Mouse (Mus musculus) limb, embryonic 11.5 days (tissue): Measurements from ENCODE around the gene Tex33. TPM values are rescaled to one million over a fixed set of nuclear protein-coding genes. Genes with fewer than 3 reads are reported as not detected.
"Not testable (repeated sequence)": the region's sequence is repeated elsewhere in the genome, so short reads cannot be mapped to it uniquely, and the experiment has no call there.

Source experiments
- ATAC-seq: fragments of 200-750 bp; cut with Nextera tagmentation; 2 replicates; pipeline ENCODE4 v1.8.0; 2017; ENCODE audit warnings: low read depth; ENCODE audit not compliant: insufficient number of reproducible peaks, low FRiP score, low TSS enrichment
- DNase-seq: peaks from one replicate; pipeline ENCODE4 v3.0.0-alpha.2; 2015; ENCODE audit warnings: low spot score
- H3K27ac ChIP-seq: fragments of 300-500 bp; sonication (generic); replicated peaks from 2 replicates; pipeline ENCODE4 v1.5.1; 2014; ENCODE audit warnings: low read depth, mild to moderate bottlenecking, low read length
- H3K27me3 ChIP-seq: fragments of 300-500 bp; sonication (generic); 2 replicates; pipeline ENCODE4 v1.6.1; 2014; ENCODE audit warnings: mild to moderate bottlenecking, low read length, mixed read lengths; ENCODE audit not compliant: control insufficient read depth, insufficient read depth
- H3K36me3 ChIP-seq: fragments of 300-500 bp; sonication (generic); 2 replicates; pipeline ENCODE4 v1.6.1; 2014; ENCODE audit warnings: mild to moderate bottlenecking, low read length, moderate library complexity, mixed read lengths; ENCODE audit not compliant: control insufficient read depth, insufficient read depth
- H3K4me1 ChIP-seq: fragments of 300-500 bp; sonication (generic); 2 replicates; pipeline ENCODE4 v1.6.1; 2014; ENCODE audit warnings: low read length, mixed read lengths; ENCODE audit not compliant: control insufficient read depth, insufficient read depth
- H3K4me2 ChIP-seq: fragments of 300-500 bp; sonication (generic); 2 replicates; pipeline ENCODE4 v1.6.1; 2014; ENCODE audit warnings: low read depth, mild to moderate bottlenecking, moderate library complexity; ENCODE audit not compliant: severe bottlenecking
- H3K4me3 ChIP-seq: fragments of 300-500 bp; sonication (generic); 2 replicates; pipeline ENCODE4 v1.5.1; 2014; ENCODE audit warnings: low read depth, low read length
- H3K9ac ChIP-seq: fragments of 300-500 bp; sonication (generic); 2 replicates; pipeline ENCODE4 v1.6.1; 2014; ENCODE audit warnings: mild to moderate bottlenecking, low read length
- H3K9me3 ChIP-seq: fragments of 300-500 bp; sonication (generic); 2 replicates; pipeline ENCODE4 v1.6.1; 2016; ENCODE audit warnings: low read length; ENCODE audit not compliant: control insufficient read depth
- WGBS: fragments of 180-500 bp; shearing (Covaris S2); extraction: QIAGEN DNeasy Blood & Tissue Kit; methylation state at CpG from one replicate; pipeline ENCODE4 v1.1.7; 2014; 5-methylcytosine and 5-hydroxymethylcytosine counted together
- polyA plus RNA-seq: library from polyadenylated mRNA; unstranded; fragments of >200 nt; fragmentation: Nextera tagmentation; extraction: Ambion mirVana; gene quantifications from 2 replicates; pipeline ENCODE4 v1.2.1, GENCODE M21; 2014

Tex33 gene
- polyA plus RNA-seq, 1 experiment from 2014 or later, result not detected

- H3K4me3 ChIP-seq, result no peak overlapping the region
- DNase-seq (peak; percentile 27), ATAC-seq (no peak)
- H3K27me3 ChIP-seq, result no peaks in the 10 kb centered on the region
- H3K9me3 ChIP-seq, result no peaks in the 10 kb centered on the region
- 0% methylated on average over 1 of the region's 1 CpGs for WGBS
- no peak overlapping the region for H3K27ac ChIP-seq
- no peak overlapping the region for H3K4me2 ChIP-seq
- no peaks in the 10 kb centered on the region for H3K36me3 ChIP-seq
- no peaks in the 10 kb centered on the region for H3K4me1 ChIP-seq
- no peak overlapping the region for H3K9ac ChIP-seq
Observed at GRCm38 (mm10) chr15:78354958-78355357, 40.8 kb downstream of the Tex33 start.

GRCm38 (mm10) chr15:78351586-78352165 is 44.0 kb downstream of the Tex33 start:
- ATAC-seq (no peak), DNase-seq (no peak)
- Histone ChIP-seq H3K27me3 (no peaks in the 10 kb centered on the region), H3K9ac (no peak overlapping the region), H3K4me2 (no peak overlapping the region), H3K9me3 (no peaks in the 10 kb centered on the region), H3K4me1 (no peaks in the 10 kb centered on the region), H3K4me3 (no peak overlapping the region), H3K36me3 (no peaks in the 10 kb centered on the region), H3K27ac (no peak overlapping the region)
- WGBS, result 66% methylated on average over 3 of the region's 3 CpGs

- no peak for DNase-seq
- Histone ChIP-seq H3K9ac (no peak overlapping the region), H3K27me3 (no peaks in the 10 kb centered on the region), H3K36me3 (no peaks in the 10 kb centered on the region), H3K27ac (no peak overlapping the region), H3K4me1 (no peaks in the 10 kb centered on the region), H3K9me3 (no peaks in the 10 kb centered on the region), H3K4me3 (no peak overlapping the region), H3K4me2 (no peak overlapping the region)
- WGBS, result 92% methylated on average over 3 of the region's 3 CpGs
- no peak for ATAC-seq
Observed at GRCm38 (mm10) chr15:78344567-78344966, 51.1 kb downstream of the Tex33 start.

GRCm38 (mm10) chr15:78343683-78344082 is 52.0 kb downstream of the Tex33 start:
- DNase-seq (no peak), ATAC-seq (no peak)
- Histone ChIP-seq H3K9ac (no peak overlapping the region), H3K4me2 (no peak overlapping the region), H3K36me3 (no peaks in the 10 kb centered on the region), H3K27me3 (no peaks in the 10 kb centered on the region), H3K4me1 (no peaks in the 10 kb centered on the region), H3K9me3 (no peaks in the 10 kb centered on the region), H3K4me3 (no peak overlapping the region), H3K27ac (no peak overlapping the region)
- 39% methylated on average over 1 of the region's 1 CpGs for WGBS

GRCm38 (mm10) chr15:78340919-78341318 is 54.8 kb downstream of the Tex33 start:
- DNase-seq, H3K9me3 ChIP-seq, H3K9ac ChIP-seq, H3K4me2 ChIP-seq, H3K27me3 ChIP-seq, H3K4me3 ChIP-seq, H3K27ac ChIP-seq, ATAC-seq, H3K36me3 ChIP-seq, H3K4me1 ChIP-seq: not testable (repeated sequence)
- WGBS, result 74% methylated on average over 4 of the region's 7 CpGs

- not testable (repeated sequence) for H3K4me3 ChIP-seq, ATAC-seq, H3K27ac ChIP-seq, H3K9ac ChIP-seq, H3K36me3 ChIP-seq, H3K4me1 ChIP-seq, H3K27me3 ChIP-seq, H3K9me3 ChIP-seq, H3K4me2 ChIP-seq
- WGBS, result 28% methylated on average over 7 of the region's 7 CpGs
- peak; percentile 38 for DNase-seq
Observed at GRCm38 (mm10) chr15:78339627-78340423, 55.9 kb downstream of the Tex33 start.

- Histone ChIP-seq H3K4me2 (no peak overlapping the region), H3K9me3 (no peaks in the 10 kb centered on the region), H3K4me3 (no peak overlapping the region), H3K27me3 (no peaks in the 10 kb centered on the region), H3K9ac (no peak overlapping the region), H3K4me1 (no peaks in the 10 kb centered on the region), H3K36me3 (no peaks in the 10 kb centered on the region), H3K27ac (no peak overlapping the region)
- DNase-seq, result no peak
- ATAC-seq, result no peak
- 78% methylated on average over 3 of the region's 3 CpGs for WGBS
Observed at GRCm38 (mm10) chr15:78334380-78334779, 61.3 kb downstream of the Tex33 start.

- H3K9me3 ChIP-seq, result no peaks in the 10 kb centered on the region
- ATAC-seq, result no peak
- WGBS, result 78% methylated on average over 6 of the region's 6 CpGs
Observed at GRCm38 (mm10) chr15:78332981-78333380, 62.7 kb downstream of the Tex33 start.

More at GRCm38 (mm10) chr15:78332981-78333380, 62.7 kb downstream of the Tex33 start:
- H3K9ac ChIP-seq, result no peak overlapping the region
- no peak overlapping the region for H3K27ac ChIP-seq
- H3K4me3 ChIP-seq, result no peak overlapping the region
- no peaks in the 10 kb centered on the region for H3K27me3 ChIP-seq
- no peak for DNase-seq
- H3K36me3 ChIP-seq, result no peaks in the 10 kb centered on the region
- H3K4me1 ChIP-seq, result no peaks in the 10 kb centered on the region
- H3K4me2 ChIP-seq, result no peak overlapping the region
